Mouse (Mus musculus) left cerebral cortex, adult 2 months (tissue): ENCODE measurements around the gene Cfap44. TPM values are rescaled to one million over a fixed set of nuclear protein-coding genes. Genes with fewer than 3 reads are reported as not detected.
A peak's percentile ranks its signal among the peaks of the same experiment; 100 is the strongest.

ENCODE experiments used
- DNase-seq, 2 experiments: peaks; one replicate each; pipeline ENCODE4 v3.0.0; 2021 to 2022; ENCODE audit warnings: low spot score in 2 of 2, mixed read lengths in 1 of 2; ENCODE audit errors: extremely low spot score in 1 of 2
- H3K27ac ChIP-seq: fragments of 200-600 bp; 2 replicates; pipeline ENCODE4 v1.8.1; 2022
- H3K4me3 ChIP-seq: fragments of 200-600 bp; 2 replicates; pipeline ENCODE4 v1.8.1; 2022
- CTCF ChIP-seq: fragments of 200-600 bp; IDR thresholded peaks from 2 replicates; pipeline ENCODE4 v1.8.1; 2022; ENCODE audit warnings: antibody characterized with exemption, mild to moderate bottlenecking, moderate library complexity
- intact Hi-C: fragments of 180-260 bp; cut with DNase I; formaldehyde crosslinking; loops from one replicate; pipeline ENCODE4 v1.15.1; 2025
- long read RNA-seq, 2 experiments: library from polyadenylated mRNA; stranded (forward); transcript quantifications; one replicate each; pipeline ENCODE4 v2.0.0; 2021; ENCODE audit warnings: borderline mapping rate in 2 of 2
- total RNA-seq, 2 experiments: library from RNA; stranded (reverse); gene quantifications; 2 replicates each; pipeline ENCODE4 v1.2.3; 2021

Cfap44 gene
- total RNA-seq = 1 to 10 TPM; 4.3 to 5.0 TPM
- long read RNA-seq, experiment 1, partial matches to known transcripts = 0 of 2 reads
- long read RNA-seq, experiment 1, other reads (novel, unspliced or antisense) = 2 of 2 reads
- long read RNA-seq, experiment 2, partial matches to known transcripts = 1 of 2 reads
- long read RNA-seq, experiment 2, other reads (novel, unspliced or antisense) = 1 of 2 reads

DNA sequence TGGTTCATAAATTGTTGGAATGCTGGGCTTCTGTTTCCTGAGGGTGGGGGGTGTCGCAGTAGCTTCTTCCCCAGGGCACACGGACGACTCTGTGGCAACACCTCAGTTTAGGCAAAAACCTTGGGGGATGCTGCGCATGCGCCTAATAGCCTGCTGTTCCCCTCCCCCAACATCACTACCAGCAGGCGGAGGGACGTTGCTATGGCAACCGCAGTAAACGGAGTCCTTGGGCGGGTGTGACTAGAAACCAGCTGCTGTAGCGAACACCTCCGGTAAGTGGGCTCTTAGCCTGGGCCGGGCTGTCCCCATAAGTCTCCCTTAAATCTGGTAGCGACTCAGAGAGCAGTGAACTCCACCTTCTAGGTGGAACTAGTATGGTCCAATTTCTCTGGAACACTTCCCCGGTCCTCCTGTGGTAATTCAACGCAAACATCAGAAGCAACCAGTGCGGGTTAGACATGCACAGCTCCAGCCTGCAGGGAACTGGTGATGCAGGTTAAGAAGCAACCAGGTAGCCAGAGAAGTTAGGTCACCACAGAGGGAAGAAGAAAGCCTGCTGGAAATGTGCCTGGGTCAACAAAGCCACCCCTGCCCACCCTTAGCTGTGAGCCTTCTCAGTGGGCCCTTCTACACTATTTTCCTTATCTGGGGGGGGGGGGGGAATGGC is at the start of gene Cfap44:
TSS of gene Cfap44 (plus strand) at position 220 of the 667 bp plus-strand sequence.
- Histone ChIP-seq H3K27ac (peak within 1 kb of the TSS; percentile 38; the same call in 1 of the 2 replicates), H3K4me3 (peak within 1 kb of the TSS; percentile 46)
- peak; percentile 86 to 87 for DNase-seq
- intact Hi-C loops = no loop called here
- no peak for TF ChIP-seq CTCF

DNA sequence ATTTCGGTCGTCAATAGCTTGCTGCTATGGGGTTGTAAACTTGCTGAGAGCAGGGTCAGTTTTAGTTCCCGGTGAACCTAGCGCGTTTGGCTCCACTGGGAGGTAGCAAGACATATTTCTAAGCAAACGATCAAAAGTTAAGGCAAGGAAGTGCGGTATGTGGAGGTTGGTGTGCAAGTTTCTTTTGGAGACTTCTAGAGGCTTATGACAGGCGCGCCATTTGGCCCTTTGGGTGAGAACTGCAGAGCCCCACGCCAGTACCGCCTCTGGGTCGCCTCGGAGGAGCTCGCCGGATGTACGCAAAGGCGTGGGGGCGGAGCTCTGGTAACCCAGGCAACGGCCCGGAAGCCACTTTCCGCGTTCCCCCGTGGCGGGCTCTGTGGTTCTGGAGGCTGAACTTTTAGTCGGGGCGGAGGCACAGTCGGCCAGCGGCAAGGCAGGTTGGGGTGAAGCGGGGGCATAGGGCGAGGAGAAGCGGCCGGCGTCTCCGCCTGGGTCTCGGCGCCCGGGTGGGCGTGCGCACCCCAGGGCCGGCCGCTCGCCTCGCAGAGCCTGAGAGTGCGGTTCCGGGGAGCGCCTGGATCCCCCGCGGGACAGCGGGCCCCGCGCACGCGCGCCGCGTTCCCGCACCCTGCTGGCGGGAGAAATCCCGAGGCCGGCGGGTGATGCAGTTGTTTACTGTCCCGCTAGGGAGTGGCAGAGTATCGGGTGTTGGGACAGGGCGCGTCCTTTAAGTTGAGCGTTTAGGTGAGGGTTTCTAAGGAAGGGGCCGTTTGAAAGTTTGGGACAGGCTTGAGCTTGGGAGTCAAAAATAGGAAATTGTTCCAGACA is 47.3 kb upstream of the Cfap44 start, which contains the start of gene Spice1:
TSS of gene Spice1 (plus strand) at position 51 of the 831 bp plus-strand sequence.
- Histone ChIP-seq H3K4me3 (peak within 1 kb of the TSS; percentile 47), H3K27ac (peak within 1 kb of the TSS; percentile 66)
- intact Hi-C loops = no loop called here
- peak; percentile 49 for TF ChIP-seq CTCF
- peak; percentile 93 to 94 for DNase-seq

DNA sequence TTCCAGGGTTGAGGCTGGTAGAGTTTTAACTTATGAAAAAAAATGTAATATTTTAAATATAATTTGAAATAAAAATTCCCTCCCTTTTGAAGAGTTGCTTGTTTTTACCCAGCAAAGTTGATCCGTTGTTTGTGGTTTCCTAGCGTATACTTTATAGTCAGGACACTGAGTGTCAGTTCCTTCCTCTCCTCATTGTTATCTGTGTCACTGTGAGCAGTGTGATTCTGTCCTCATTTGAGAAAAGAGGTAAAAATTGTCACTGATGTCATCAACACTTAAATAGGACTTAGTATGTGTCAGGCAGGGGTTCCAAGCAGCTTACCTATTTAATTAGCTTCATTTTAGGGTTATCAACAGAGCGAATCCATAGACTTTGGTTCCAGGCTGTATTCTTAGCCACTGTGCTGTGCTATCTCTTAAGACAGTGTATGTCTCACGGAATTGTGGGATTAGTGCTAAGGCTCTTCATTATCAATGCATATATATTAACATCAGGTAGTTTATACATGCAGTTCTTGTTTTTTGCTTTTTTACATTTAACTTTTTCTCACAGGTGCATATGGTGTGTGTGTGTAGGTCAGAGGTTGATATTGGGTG is 44.7 kb upstream of the Cfap44 start:
- intact Hi-C loops = no loop called here
- Histone ChIP-seq H3K27ac (no peak overlapping the region), H3K4me3 (no peak overlapping the region)
- TF ChIP-seq CTCF = no peak
- no peak for DNase-seq

DNA sequence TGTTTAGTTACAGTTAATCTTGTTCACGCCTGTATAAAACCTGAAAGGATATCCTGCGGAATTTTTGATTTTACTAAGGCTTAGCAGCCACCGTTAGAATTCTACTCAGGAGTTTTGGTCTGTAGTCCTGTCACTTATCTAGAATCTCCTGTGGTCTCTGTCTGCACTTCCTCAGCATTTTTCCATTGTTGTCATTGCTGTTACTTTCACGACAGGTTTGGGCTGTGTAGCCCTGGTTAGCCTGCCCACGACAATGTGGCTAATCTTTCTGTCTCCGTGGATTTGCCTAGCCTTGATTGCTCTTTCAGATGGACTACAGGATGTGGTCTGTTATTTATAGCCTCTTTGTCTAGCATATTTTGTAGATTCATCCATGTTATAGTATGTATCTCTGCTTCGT is 38.3 kb upstream of the Cfap44 start:
- Histone ChIP-seq H3K27ac (no peak overlapping the region), H3K4me3 (no peak overlapping the region)
- no peak for DNase-seq
- no peak for TF ChIP-seq CTCF
- intact Hi-C loops = no loop called here

DNA sequence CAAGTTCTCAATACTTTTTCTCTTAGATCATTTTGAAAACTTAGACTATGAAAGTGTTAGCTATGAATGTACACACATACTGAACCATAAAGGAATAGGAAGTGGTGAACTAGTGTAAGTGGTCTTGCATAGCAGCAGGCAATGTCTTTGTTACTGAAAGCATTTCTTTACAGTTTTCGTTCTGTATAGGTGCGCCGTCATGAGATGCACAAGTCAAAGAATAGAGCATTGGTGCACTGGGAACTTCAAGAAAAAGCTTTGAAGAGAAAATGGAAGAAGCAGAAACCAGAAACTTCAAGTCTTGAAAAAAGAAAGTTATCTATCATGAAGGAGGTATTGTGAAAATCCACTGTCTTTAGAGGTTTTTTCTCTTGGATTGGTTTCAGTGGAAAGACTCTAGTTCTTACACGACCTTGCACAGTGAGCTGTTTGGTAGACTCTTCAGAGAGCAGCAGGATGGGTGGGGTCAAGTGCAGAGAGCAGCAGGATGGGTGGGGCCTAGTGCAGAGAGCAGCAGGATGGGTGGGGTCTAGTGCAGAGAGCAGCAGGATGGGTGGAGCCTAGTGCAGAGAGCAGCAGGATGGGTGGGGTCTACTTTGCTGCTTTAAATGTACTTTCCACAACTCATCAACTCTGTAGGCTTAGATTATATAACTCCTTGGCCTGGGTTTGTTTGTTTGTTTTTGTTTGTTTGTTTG is 36.9 kb upstream of the Cfap44 start:
- Histone ChIP-seq H3K4me3 (no peak overlapping the region), H3K27ac (no peak overlapping the region)
- no peak for DNase-seq
- intact Hi-C loops = no loop called here
- no peak for TF ChIP-seq CTCF

DNA sequence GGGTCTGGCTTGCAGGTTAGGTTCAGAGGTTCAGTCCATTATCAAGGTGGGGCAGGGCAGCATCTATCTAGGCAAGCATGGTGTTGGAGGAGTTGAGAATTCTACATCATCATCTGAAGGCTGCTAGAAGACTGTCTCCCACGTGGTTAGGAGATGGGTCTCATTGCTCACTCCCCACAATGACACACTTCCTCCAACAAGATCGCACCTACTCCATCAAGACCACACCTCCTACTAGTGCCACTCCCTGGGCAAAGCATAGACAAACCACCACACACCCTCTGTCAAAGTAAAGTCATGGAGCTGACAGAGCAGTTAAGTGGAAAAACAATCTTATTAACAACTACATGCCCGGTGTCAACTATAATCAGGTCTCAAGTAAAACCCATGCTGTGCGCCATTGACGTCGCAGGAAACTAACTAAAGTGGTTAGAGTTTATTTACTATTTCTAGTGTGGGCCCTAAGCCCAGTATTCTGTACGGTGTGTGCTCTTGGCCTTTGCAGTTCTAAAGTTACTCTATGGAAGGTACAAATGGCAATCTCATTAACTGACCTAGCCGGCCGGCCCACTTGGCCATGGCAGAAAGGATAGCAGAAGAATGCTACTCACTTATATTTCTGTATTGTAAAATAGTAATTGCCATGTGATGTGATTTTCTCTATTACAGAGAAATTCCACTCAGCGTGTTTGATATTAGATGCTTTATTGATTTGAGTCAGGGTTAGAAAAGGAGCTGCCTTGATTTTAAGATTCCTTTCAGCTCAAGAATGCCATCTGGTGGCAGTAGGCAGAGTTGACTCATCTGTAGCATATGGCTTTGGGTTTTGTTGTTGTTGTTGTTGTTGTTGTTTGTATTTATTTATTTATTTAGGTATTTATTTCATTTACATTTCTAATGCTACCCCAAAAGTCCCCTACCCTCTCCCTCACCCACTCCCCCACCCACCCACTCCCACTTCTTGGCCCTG is 32.4 kb upstream of the Cfap44 start:
- no peak overlapping the region for H3K27ac ChIP-seq
- intact Hi-C loops = loop anchor here (1.0 to 5.0 kb wide), 2 partner anchors 60 to 120 kb away; no protein-coding TSS in a partner anchor

DNA sequence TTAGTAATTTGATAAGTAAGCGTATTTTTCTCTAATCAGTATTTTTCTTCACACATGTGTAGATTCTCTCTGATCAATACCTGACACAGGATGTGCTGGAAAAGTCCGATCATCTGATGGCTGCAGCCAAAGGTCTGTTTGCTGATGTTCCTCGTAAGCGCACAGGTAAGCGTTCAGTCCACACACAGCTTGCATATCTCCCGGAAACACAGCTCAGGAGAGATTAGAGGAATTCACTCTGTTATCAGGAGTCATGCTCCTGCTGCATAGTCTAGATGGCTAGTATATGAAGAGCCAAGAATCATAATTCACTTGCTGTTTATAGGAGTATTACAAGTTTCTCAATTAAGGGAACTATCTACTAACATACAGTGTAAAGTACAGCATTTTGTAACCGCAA is 29.1 kb upstream of the Cfap44 start:
- H3K27ac ChIP-seq = no peak overlapping the region
- intact Hi-C loops = no loop called here
- H3K4me3 ChIP-seq = no peak overlapping the region
- DNase-seq = no peak
- TF ChIP-seq CTCF = no peak

More for the DNA sequence above, 32.4 kb upstream of the Cfap44 start:
- peak; percentile 86 for TF ChIP-seq CTCF
- no peak overlapping the region for H3K4me3 ChIP-seq
- DNase-seq = no peak

DNA sequence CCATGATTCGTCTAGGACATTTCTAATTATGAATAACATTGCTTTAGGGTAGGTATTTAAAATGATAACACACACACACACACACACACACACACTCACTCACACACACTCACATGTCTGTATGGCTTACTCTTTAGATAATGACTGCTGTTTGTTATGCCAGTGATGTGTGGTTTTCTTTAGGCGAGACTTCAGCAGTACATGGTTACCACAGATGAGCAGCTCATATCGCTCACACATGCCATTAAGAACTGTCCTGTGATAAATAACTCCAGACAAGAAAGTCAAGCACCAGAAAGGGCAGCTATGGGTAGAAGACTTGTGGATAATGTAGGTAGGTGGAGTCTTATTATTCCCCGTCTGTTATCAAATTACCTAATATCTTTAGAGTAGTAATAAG is 19.1 kb upstream of the Cfap44 start:
- Histone ChIP-seq H3K4me3 (no peak overlapping the region), H3K27ac (no peak overlapping the region)
- no peak for DNase-seq
- intact Hi-C loops = no loop called here
- no peak for TF ChIP-seq CTCF

DNA sequence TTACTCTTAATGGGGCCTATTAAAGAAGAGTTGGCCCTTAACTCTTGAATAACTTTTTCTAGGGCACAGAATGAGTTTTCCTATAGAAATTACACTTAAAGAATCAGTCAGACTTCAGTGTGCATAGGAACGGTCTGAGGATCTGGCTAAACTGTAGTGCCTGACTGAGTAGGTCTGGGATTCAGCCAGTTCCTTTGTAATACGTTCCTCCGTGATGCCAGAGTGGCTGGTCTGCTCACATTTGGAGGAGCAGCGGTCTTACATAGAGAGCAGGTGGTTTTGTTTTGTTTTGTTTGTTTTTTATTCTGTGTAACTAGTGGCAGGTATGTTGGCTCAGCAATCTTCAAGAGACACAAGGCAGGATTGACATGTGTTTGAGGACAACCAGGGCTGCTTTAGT is 14.6 kb upstream of the Cfap44 start:
- Histone ChIP-seq H3K27ac (no peak overlapping the region), H3K4me3 (no peak overlapping the region)
- TF ChIP-seq CTCF = no peak
- intact Hi-C loops = no loop called here
- DNase-seq = no peak

DNA sequence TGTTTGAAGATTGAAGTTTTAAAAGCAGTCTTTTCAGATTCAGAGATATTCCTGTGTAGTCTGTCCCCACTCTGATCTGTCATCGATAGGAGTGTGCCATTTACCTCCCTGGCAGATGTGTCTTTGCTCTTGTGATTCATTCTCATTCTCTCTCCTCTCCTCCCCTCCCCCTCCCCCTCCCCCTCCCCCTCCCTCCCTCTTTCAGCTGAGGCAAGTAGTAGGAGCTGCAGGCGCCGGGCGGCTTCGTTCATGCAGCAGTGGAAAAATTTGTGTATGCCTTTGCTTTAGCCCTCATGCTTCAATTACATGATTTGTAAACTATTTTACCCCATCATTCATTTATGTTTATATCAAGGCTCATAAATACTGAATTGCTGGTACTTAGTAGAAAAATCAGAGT is 13.0 kb upstream of the Cfap44 start:
- DNase-seq = no peak
- H3K4me3 ChIP-seq = no peak overlapping the region
- no peak overlapping the region for H3K27ac ChIP-seq
- intact Hi-C loops = no loop called here
- no peak for TF ChIP-seq CTCF
